Mouse (Mus musculus) liver, adult 10 weeks (tissue): ENCODE data around the gene Gm10964. TPM values are rescaled to one million over a fixed set of nuclear protein-coding genes. Genes with fewer than 3 reads are reported as not detected.

Source experiments
- polyA plus RNA-seq: library from polyadenylated mRNA; stranded (reverse); fragments of 350-450 nt; fragmentation: Illumina TruSeq; extraction: RNeasy Lipid Tissue Mini Kit (QIAGEN cat#74804); gene quantifications from one replicate; pipeline ENCODE4 v1.2.3, GENCODE M21; 2014; ENCODE audit warnings: low read depth, low replicate concordance

Gene Gm10964
- polyA plus RNA-seq, result not detected

GRCm38 (mm10) chr3:103739329-103739728 lies at the start of gene Gm10964:
TSS of gene Gm10964 (plus strand) at chr3:103739366.

GRCm38 (mm10) chr3:103737778-103738571 lies 1.2 kb upstream of the Gm10964 start, which contains the start of gene Olfml3:
TSS of gene Olfml3 (minus strand) at chr3:103738001.

GRCm38 (mm10) chr3:103791230-103792110 lies 52.3 kb downstream of the Gm10964 start, which contains the start of gene Hipk1:
TSS of gene Hipk1 (minus strand) at chr3:103791563.

Other genes with a start within 250 kb of the Gm10964 start
- gene Syt6, start 164.1 kb upstream of the Gm10964 start, polyA plus RNA-seq, result not detected
- not detected for gene Atg4a-ps, start 93.3 kb upstream of the Gm10964 start, polyA plus RNA-seq
- gene Olfml3, start 1.4 kb upstream of the Gm10964 start, polyA plus RNA-seq, result 1.2 TPM
- gene Hipk1, start 52.2 kb downstream of the Gm10964 start, polyA plus RNA-seq, result 26.9 TPM
- gene Dclre1b, start 70.1 kb downstream of the Gm10964 start, polyA plus RNA-seq, result 2.3 TPM
- gene Ap4b1, start 70.2 kb downstream of the Gm10964 start, polyA plus RNA-seq, result 9.2 TPM
- gene Gm43064, start 70.2 kb downstream of the Gm10964 start, polyA plus RNA-seq, result not detected
- gene Bcl2l15, start 93.2 kb downstream of the Gm10964 start, polyA plus RNA-seq, result not detected
- 3.5 TPM for gene Ptpn22, start 120.4 kb downstream of the Gm10964 start, polyA plus RNA-seq
- 9.4 TPM for gene Rsbn1, start 174.8 kb downstream of the Gm10964 start, polyA plus RNA-seq
- 6.6 TPM for gene Phtf1, start 228.7 kb downstream of the Gm10964 start, polyA plus RNA-seq